Mouse (Mus musculus) embryonic stem cell, embryonic (primary cell): Measurements from ENCODE around the gene Dapk3.

ENCODE experiments used
- CTCF ChIA-PET, 4 experiments: fragments of 300-600 bp in 2 of 4; fragments of 350-600 bp in 2 of 4; sonication (Branson Sonifier 250); formaldehyde crosslinking; loops; one replicate each; lab custom pipeline; 2022; ENCODE audit warnings: inconsistent platforms in 2 of 4; lab: Charles Lee
- POLR2A ChIA-PET, 4 experiments: fragments of 300-600 bp in 2 of 4; fragments of 350-600 bp in 2 of 4; sonication (Branson Sonifier 250); formaldehyde crosslinking; loops; one replicate each; lab custom pipeline; 2022; ENCODE audit warnings: antibody characterized with exemption in 4 of 4, inconsistent platforms in 1 of 4; lab: Charles Lee

The Dapk3 gene

GRCm38 (mm10) chr10:81167200-81168086 lies 15.4 kb upstream of the Dapk3 start, which contains the start of gene Pias4:
Gene Pias4 (minus strand): TSS chr10:81167923.
- ChIA-PET CTCF (interaction anchor here in 3 of 4 experiments (0.5 to 1.3 kb wide), 9 partner anchors 9 to 384 kb away, joined by 3 to 5 read pairs (median 3); partner anchors contain the start of genes Eef2 (in 1 of the 3), Gadd45b (in 1 of the 3) and Pip5k1c (in 1 of the 3)), POLR2A (interaction anchor here (0.5 to 9.8 kb wide), 52 partner anchors 8 to 491 kb away, joined by 3 to 104 read pairs (median 4); partner anchors contain the start of genes Eef2 (in 3 of the 4), Map2k2 (in 3 of the 4), Gadd45b (in 2 of the 4) and Sgta (in 2 of the 4))

DNA sequence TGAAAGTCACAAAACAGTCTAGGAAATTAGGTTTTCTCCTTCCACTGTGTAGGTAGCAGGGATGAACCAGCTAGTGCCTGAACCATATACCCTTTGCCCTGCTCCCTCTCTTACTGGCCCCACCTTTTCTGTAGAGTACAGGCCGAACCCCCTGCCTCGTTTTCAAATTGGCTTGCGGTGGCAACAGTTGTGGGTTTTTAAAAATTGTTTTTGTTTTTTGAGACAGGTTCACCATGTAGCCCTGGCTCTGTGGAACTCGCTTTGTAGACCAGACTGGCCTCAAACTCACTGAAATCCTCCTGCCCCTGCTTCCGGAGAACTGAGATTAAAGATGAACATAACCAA lies 14.7 kb upstream of the Dapk3 start:
- ChIA-PET POLR2A (interaction anchor here in 3 of 4 experiments (0.5 to 9.8 kb wide), 36 partner anchors 8 to 492 kb away, joined by 3 to 104 read pairs (median 5); partner anchors contain the start of genes Eef2 (in 3 of the 3), Map2k2 (in 3 of the 3), Gadd45b (in 2 of the 3) and Sgta (in 2 of the 3)), CTCF (interaction anchor here in 1 of 4 experiments (1.0 to 1.3 kb wide), 4 partner anchors 8 to 169 kb away, joined by 3 to 4 read pairs (median 3); partner anchors contain the start of genes Eef2 and Pip5k1c)

DNA sequence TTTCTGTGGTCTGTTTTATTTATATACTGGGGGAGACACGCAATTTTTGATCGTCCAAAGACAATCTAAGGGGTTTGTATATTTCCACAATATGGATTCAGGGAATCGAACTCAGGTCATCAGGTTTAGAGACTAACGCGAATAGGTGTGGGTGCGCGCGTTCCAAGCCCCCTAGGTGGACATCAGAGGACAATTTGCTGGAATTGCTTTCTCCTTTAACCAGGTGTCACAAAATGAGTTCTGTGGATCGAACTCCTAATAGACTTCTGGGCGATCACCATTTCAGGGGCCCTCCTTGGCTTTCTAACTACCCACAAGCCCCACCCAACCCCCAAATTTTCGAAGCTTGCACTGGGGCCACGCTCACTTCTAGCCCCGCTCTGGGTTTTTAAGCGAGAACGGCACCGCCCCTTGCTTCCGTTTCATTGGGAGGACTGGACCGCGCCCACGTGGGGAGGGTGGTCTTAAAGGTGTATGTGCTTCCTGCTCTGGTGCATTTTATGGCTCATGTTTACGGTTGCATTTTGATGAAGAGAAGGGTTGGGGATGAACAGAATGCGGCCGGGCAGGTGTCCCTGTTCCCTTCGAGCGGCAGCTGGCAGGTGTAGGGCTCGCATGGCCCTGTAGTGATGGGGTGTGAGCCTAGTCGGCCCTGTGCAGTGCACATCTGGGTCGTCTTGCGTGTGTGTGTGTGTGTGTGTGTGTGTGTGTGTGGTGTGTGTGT lies 14.1 kb upstream of the Dapk3 start:
- POLR2A ChIA-PET: interaction anchor here in 2 of 4 experiments (0.9 to 9.8 kb wide), 24 partner anchors 7 to 492 kb away, joined by 3 to 104 read pairs (median 5); partner anchors contain the start of genes Eef2 (in 2 of the 2) and Map2k2 (in 2 of the 2)
- CTCF ChIA-PET: interaction anchor here in 2 of 4 experiments (0.6 to 1.1 kb wide), 2 partner anchors 11 to 42 kb away, joined by 3 read pairs; no protein-coding TSS in a partner anchor

DNA sequence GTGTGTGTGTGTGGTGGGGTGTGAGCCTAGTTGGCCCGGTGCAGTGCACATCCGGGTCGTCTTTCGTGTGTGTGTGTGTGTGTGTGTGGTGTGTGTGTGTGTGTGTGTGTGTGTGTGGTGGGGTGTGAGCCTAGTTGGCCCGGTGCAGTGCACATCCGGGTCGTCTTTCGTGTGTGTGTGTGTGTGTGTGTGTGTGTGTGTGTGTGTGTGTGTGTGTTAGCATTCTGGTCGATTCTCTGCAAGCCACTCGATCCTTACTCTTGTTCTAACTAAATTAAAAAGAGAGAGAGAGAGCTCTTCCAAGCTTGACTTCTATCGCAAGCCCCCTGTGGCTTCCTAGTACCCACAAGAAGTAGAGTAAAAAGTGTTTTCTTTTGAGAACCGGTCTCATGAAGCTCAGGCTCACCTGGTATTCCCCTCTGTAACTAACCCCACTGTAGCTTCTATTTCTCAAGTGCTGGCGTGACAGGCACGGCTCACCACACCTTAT lies 13.3 kb upstream of the Dapk3 start:
- ChIA-PET POLR2A (interaction anchor here (0.5 to 9.8 kb wide), 33 partner anchors 9 to 1241 kb away, joined by 3 to 104 read pairs (median 4); partner anchors contain the start of genes Map2k2 (in 2 of the 4), Sgta (in 2 of the 4) and Eef2 (in 1 of the 4)), CTCF (interaction anchor here (0.6 to 1.1 kb wide), 8 partner anchors 10 to 579 kb away, joined by 3 to 4 read pairs (median 3); partner anchors contain the start of gene Abhd17a (in 1 of the 4))

DNA sequence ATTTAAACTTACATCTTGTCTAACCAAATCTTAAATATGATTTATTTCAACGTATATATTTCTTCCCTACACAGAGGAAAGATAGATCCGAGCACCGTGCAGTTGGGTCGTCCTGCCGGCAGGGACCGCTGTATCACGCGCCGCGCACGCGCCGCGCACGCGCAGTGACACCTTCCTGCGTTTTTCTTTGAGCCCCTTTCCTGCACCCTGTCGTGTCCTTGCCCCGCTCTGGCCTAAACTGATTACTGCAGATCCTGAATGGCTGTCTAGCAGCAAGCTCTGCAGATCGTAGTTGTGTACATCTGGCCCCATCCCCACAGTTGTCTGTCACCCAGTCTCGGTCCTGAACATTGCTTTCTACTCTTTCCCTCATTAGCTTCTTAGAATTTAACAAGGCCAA lies 9.7 kb upstream of the Dapk3 start:
- ChIA-PET CTCF (interaction anchor here in 2 of 4 experiments (0.6 to 1.3 kb wide), 7 partner anchors 11 to 174 kb away, joined by 3 to 5 read pairs (median 3); no protein-coding TSS in a partner anchor), POLR2A (interaction anchor here in 3 of 4 experiments (0.6 to 9.9 kb wide), 19 partner anchors 10 to 243 kb away, joined by 3 to 189 read pairs (median 4); partner anchors contain the start of genes Gadd45b (in 1 of the 3), Gng7 (in 1 of the 3), Map2k2 (in 1 of the 3) and Thop1 (in 1 of the 3))

DNA sequence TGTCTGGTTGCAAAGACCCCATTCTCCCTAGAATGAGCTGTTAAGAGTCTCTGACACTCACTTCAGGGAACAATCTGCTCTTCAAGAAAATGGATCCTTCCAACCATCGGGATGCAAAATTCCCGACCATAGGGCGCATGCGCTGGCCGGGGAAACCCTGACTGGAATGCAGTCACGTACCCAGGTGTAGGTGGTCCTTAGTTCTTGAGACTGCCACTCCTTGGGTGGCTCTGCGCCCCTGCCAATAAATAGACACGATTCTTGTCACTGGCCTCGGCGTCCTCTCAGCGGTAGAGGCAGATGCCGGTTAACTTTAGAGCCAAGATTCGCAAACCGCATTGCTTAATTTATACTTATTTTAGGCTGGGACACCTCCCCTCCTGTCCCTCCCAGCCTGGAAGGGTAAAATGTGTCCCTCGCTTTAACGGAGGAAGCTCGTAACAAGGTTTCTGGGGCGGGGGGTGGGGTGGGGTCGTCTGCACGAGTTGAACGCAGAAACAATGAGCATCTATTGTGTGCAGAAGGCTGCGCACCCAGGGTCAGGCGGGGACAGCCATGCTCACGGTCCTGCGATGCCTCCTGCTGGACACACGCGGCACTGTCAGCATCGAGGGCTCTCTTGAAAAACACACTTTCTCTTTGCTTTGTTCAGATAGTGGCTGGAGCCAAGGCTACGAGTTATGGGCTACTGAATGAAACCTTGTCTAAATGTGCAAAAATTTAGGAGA lies 8.0 kb upstream of the Dapk3 start:
- ChIA-PET POLR2A (interaction anchor here (0.6 to 9.9 kb wide), 48 partner anchors 7 to 1003 kb away, joined by 3 to 189 read pairs (median 6); partner anchors contain the start of genes Gadd45b (in 2 of the 4), Map2k2 (in 2 of the 4), Thop1 (in 2 of the 4) and 1600002K03Rik (in 1 of the 4)), CTCF (interaction anchor here in 3 of 4 experiments (0.6 to 2.1 kb wide), 11 partner anchors 14 to 351 kb away, joined by 3 to 11 read pairs (median 3); partner anchors contain the start of genes Map2k2 (in 1 of the 3) and Pip5k1c (in 1 of the 3))

DNA sequence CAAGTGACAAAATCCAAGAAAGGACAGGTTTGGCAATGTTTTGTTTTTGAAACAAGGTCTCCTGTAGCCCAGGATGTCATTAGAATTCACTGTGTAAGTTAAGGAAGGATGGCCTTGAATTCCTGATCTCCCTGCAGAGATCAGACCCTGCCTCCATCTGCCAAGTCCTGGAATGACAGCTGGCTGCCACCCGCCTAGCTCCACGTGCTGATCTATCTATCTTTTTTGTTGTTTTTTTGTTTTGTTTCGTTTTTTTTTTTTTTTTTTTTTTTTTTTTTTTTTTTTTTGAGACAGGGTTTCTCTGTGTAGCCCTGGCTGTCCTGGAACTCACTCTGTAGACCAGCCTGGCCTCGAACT lies 7.5 kb upstream of the Dapk3 start:
- POLR2A ChIA-PET: interaction anchor here (0.6 to 9.9 kb wide), 50 partner anchors 8 to 1003 kb away, joined by 3 to 189 read pairs (median 8); partner anchors contain the start of genes Gadd45b (in 2 of the 4), Gng7 (in 2 of the 4), Thop1 (in 2 of the 4) and 1600002K03Rik (in 1 of the 4)
- CTCF ChIA-PET: interaction anchor here in 3 of 4 experiments (0.6 to 2.1 kb wide), 9 partner anchors 17 to 246 kb away, joined by 3 to 11 read pairs (median 3); partner anchors contain the start of genes Gng7 (in 1 of the 3) and Pip5k1c (in 1 of the 3)

- ChIA-PET POLR2A (interaction anchor here (0.5 to 9.9 kb wide), 173 partner anchors 8 to 1004 kb away, joined by 3 to 189 read pairs (median 4); partner anchors contain the start of genes Gng7 (in 3 of the 4), Map2k2 (in 3 of the 4), Pias4 (in 3 of the 4) and Thop1 (in 3 of the 4)), CTCF (interaction anchor here in 3 of 4 experiments (0.5 to 2.1 kb wide), 20 partner anchors 9 to 656 kb away, joined by 3 to 11 read pairs (median 3); partner anchors contain the start of genes Gng7 (in 1 of the 3), Pias4 (in 1 of the 3), Pip5k1c (in 1 of the 3) and Sgta (in 1 of the 3))
Measured at GRCm38 (mm10) chr10:81175936-81176465, 6.8 kb upstream of the Dapk3 start.

GRCm38 (mm10) chr10:81176466-81177271 lies 6.1 kb upstream of the Dapk3 start, which contains the start of gene Eef2:
Gene Eef2 (plus strand): TSS chr10:81176631.
- ChIA-PET CTCF (interaction anchor here in 3 of 4 experiments (0.5 to 2.1 kb wide), 16 partner anchors 9 to 657 kb away, joined by 3 to 11 read pairs (median 3); partner anchors contain the start of genes Gng7 (in 1 of the 3), Pias4 (in 1 of the 3), Pip5k1c (in 1 of the 3) and Sgta (in 1 of the 3)), POLR2A (interaction anchor here (0.5 to 9.9 kb wide), 188 partner anchors 8 to 778 kb away, joined by 3 to 189 read pairs (median 4); partner anchors contain the start of genes Cactin (in 3 of the 4), Gng7 (in 3 of the 4), Map2k2 (in 3 of the 4) and Pias4 (in 3 of the 4))

DNA sequence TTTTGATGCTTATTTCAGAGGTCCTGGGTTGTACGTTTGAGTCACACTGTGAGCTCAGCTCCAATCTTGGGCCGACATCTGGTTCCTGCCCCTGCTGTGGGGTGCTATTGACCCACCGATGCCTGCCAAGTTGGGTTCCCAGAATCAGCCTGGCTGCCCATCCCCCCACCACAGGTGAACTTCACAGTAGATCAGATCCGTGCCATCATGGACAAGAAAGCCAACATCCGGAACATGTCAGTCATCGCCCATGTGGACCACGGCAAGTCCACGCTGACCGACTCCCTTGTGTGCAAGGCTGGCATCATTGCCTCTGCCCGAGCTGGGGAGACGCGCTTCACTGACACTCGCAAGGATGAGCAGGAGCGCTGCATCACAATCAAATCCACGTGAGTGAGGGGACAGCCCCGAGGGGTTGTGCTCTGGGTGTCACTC lies 5.3 kb upstream of the Dapk3 start:
- POLR2A ChIA-PET: interaction anchor here (0.5 to 9.9 kb wide), 49 partner anchors 8 to 260 kb away, joined by 3 to 189 read pairs (median 4); partner anchors contain the start of genes Cactin (in 2 of the 4), Gng7 (in 2 of the 4), Map2k2 (in 2 of the 4) and Pias4 (in 2 of the 4)
- CTCF ChIA-PET: interaction anchor here in 1 of 4 experiments (0.5 kb wide), 1 partner anchor 551 kb away, joined by 3 read pairs; no protein-coding TSS in a partner anchor

- POLR2A ChIA-PET: interaction anchor here (0.5 to 9.9 kb wide), 58 partner anchors 8 to 261 kb away, joined by 3 to 189 read pairs (median 4); partner anchors contain the start of genes Cactin (in 2 of the 4), Fzr1 (in 2 of the 4), Gng7 (in 2 of the 4) and Map2k2 (in 2 of the 4)
- CTCF ChIA-PET: interaction anchor here in 2 of 4 experiments (0.5 to 1.2 kb wide), 2 partner anchors 141 to 551 kb away, joined by 3 read pairs; partner anchors contain the start of gene Slc39a3 (in 1 of the 2)
Measured at GRCm38 (mm10) chr10:81177958-81178712, 4.7 kb upstream of the Dapk3 start.

GRCm38 (mm10) chr10:81178927-81179326 lies 3.9 kb upstream of the Dapk3 start:
- CTCF ChIA-PET: interaction anchor here in 1 of 4 experiments (0.9 to 2.0 kb wide), 5 partner anchors 9 to 323 kb away, joined by 3 to 10 read pairs (median 3); partner anchors contain the start of genes Pip5k1c and Slc39a3
- POLR2A ChIA-PET: interaction anchor here in 3 of 4 experiments (0.7 to 9.9 kb wide), 44 partner anchors 8 to 329 kb away, joined by 3 to 189 read pairs (median 5); partner anchors contain the start of genes Fzr1 (in 2 of the 3), Map2k2 (in 2 of the 3), Pias4 (in 2 of the 3) and Zbtb7a (in 2 of the 3)
